8 mouse cellular contexts compared by ENCODE assay signal in genomic region chr10:80302471-80302881, GRCm38 (mm10). TPM values are rescaled to one million over a fixed set of nuclear protein-coding genes. Genes with fewer than 3 reads are reported as not detected.
DNase-seq lines count a peak whose midpoint lies in the region; ATAC-seq lines count a peak whose summit lies in the region.

No protein-coding gene starts in this region.

- peaks cover 80% of the 10 kb centered on the region for H3K4me1 ChIP-seq in hindbrain, embryonic 15.5 days (replicated peaks)
- H3K4me1 ChIP-seq in midbrain, embryonic 15.5 days: peaks cover 58% of the 10 kb centered on the region

- peak overlapping the region; percentile 86 for H3K4me2 ChIP-seq in hindbrain, embryonic 15.5 days
- peak overlapping the region; percentile 98 for H3K4me2 ChIP-seq in midbrain, embryonic 15.5 days

- peak overlapping the region; percentile 66 for H3K4me3 ChIP-seq in hindbrain, embryonic 15.5 days
- peak overlapping the region; percentile 67 for H3K4me3 ChIP-seq in midbrain, embryonic 15.5 days

- whole genome bisulfite sequencing in hindbrain, embryonic 15.5 days: 4% methylated on average over 9 of the region's 9 CpGs
- WGBS in midbrain, embryonic 15.5 days: 9% methylated on average over 9 of the region's 9 CpGs

- H3K27me3 ChIP-seq in hindbrain, embryonic 15.5 days: no peaks in the 10 kb centered on the region
- no peaks in the 10 kb centered on the region for H3K27me3 ChIP-seq in midbrain, embryonic 15.5 days (replicated peaks)

- peak overlapping the region; percentile 91 for H3K9ac ChIP-seq in hindbrain, embryonic 15.5 days
- H3K9ac ChIP-seq in midbrain, embryonic 15.5 days: peak overlapping the region; percentile 92

- H3K27ac ChIP-seq in hindbrain, embryonic 15.5 days (replicated peaks): peak overlapping the region; percentile 98
- peak overlapping the region; percentile 98 for H3K27ac ChIP-seq in midbrain, embryonic 15.5 days

- intact Hi-C loops in gastrocnemius, postnatal 14 days (cut with DNase I; ENCODE audit: low total_unique reads): no loop called here
- intact Hi-C loops in left cerebral cortex, postnatal 14 days (cut with DNase I): no loop called here

- peaks cover 36% of the 10 kb centered on the region for H3K36me3 ChIP-seq in hindbrain, embryonic 15.5 days
- peaks cover 40% of the 10 kb centered on the region for H3K36me3 ChIP-seq in midbrain, embryonic 15.5 days (replicated peaks)

- ATAC-seq in hindbrain, embryonic 15.5 days (ENCODE audit: low FRiP score, low read depth): peak; percentile 9; the same call in 1 of the 2 replicates
- no peak for ATAC-seq in midbrain, embryonic 15.5 days (replicated peaks)

- peak; percentile 73 to 84 for DNase-seq in adrenal gland, adult (ENCODE audit: inconsistent age in 2 of 2, low spot score in 1 of 2)
- no peak for DNase-seq in adrenal gland, postnatal 4 days (ENCODE audit: low spot score in 2 of 2)
- DNase-seq in cerebellum, postnatal 25 days: peak; percentile 58 to 70
- DNase-seq in gastrocnemius, postnatal 14 days: peak; percentile 86
- peak; percentile 66 to 75 for DNase-seq in left cerebral cortex, postnatal 14 days (ENCODE audit: low spot score in 2 of 2)
- no peak for DNase-seq in thymus, postnatal 10 days (ENCODE audit: low spot score in 2 of 2)

- H3K9me3 ChIP-seq in hindbrain, embryonic 15.5 days: no peaks in the 10 kb centered on the region
- no peaks in the 10 kb centered on the region for H3K9me3 ChIP-seq in midbrain, embryonic 15.5 days

RNA-seq across cellular contexts. Expression of gene Apc2, which starts 6.7 kb away (rescaled TPM):
- total RNA-seq in adrenal gland, postnatal 4 days (2021): 10 to 100 TPM in 1 of 2 experiments, 1 to 10 TPM in 1; 9.9 to 10.4 TPM
- 1 to 10 TPM in 1 of 2 experiments, under 1 TPM in 1; 0.93 to 1.2 TPM for total RNA-seq in gastrocnemius, postnatal 14 days (2021)
- polyA plus RNA-seq in hindbrain, embryonic 15.5 days (2015; fragmentation: Nextera tagmentation; extraction: Ambion mirVana): 175 and 181 TPM in 2 replicates
- total RNA-seq in left cerebral cortex, postnatal 14 days (2021): 100 to 1,000 TPM; 131 to 139 TPM
- polyA plus RNA-seq in midbrain, embryonic 15.5 days (2015; fragmentation: Nextera tagmentation; extraction: Ambion mirVana): 223 and 247 TPM in 2 replicates

RNA-seq across cellular contexts. Expression of gene Rps15, which starts 10.2 kb away (rescaled TPM):
- total RNA-seq in adrenal gland, postnatal 4 days (2021): 1,000 to 10,000 TPM; 1,413 to 1,504 TPM
- total RNA-seq in gastrocnemius, postnatal 14 days (2021): 100 to 1,000 TPM; 741 to 829 TPM
- 551 and 587 TPM in 2 replicates for polyA plus RNA-seq in hindbrain, embryonic 15.5 days (2015; fragmentation: Nextera tagmentation; extraction: Ambion mirVana)
- total RNA-seq in left cerebral cortex, postnatal 14 days (2021): 100 to 1,000 TPM; 743 to 795 TPM
- 516 and 528 TPM in 2 replicates for polyA plus RNA-seq in midbrain, embryonic 15.5 days (2015; fragmentation: Nextera tagmentation; extraction: Ambion mirVana)

RNA-seq across cellular contexts. Expression of gene 2310011J03Rik, which starts 17.9 kb away (rescaled TPM):
- 10 to 100 TPM; 30.8 to 31.2 TPM for total RNA-seq in adrenal gland, postnatal 4 days (2021)
- 1 to 10 TPM; 7.6 to 8.3 TPM for total RNA-seq in gastrocnemius, postnatal 14 days (2021)
- 29.8 and 30.1 TPM in 2 replicates for polyA plus RNA-seq in hindbrain, embryonic 15.5 days (2015; fragmentation: Nextera tagmentation; extraction: Ambion mirVana)
- total RNA-seq in left cerebral cortex, postnatal 14 days (2021): 10 to 100 TPM; 21.2 to 25.5 TPM
- 25.4 and 28.0 TPM in 2 replicates for polyA plus RNA-seq in midbrain, embryonic 15.5 days (2015; fragmentation: Nextera tagmentation; extraction: Ambion mirVana)

RNA-seq across cellular contexts. Expression of gene Pcsk4, which starts 26.8 kb away (rescaled TPM):
- 1 to 10 TPM; 7.7 to 7.8 TPM for total RNA-seq in adrenal gland, postnatal 4 days (2021)
- 1 to 10 TPM in 1 of 2 experiments, under 1 TPM in 1; 0.53 to 1.2 TPM for total RNA-seq in gastrocnemius, postnatal 14 days (2021)
- polyA plus RNA-seq in hindbrain, embryonic 15.5 days (2015; fragmentation: Nextera tagmentation; extraction: Ambion mirVana): 6.1 and 6.7 TPM in 2 replicates
- total RNA-seq in left cerebral cortex, postnatal 14 days (2021): 1 to 10 TPM; 4.9 to 5.7 TPM
- polyA plus RNA-seq in midbrain, embryonic 15.5 days (2015; fragmentation: Nextera tagmentation; extraction: Ambion mirVana): 4.4 and 5.8 TPM in 2 replicates

RNA-seq across cellular contexts. Expression of gene Reep6, which starts 27.3 kb away (rescaled TPM):
- total RNA-seq in adrenal gland, postnatal 4 days (2021): 10 to 100 TPM; 13.1 to 26.7 TPM
- total RNA-seq in gastrocnemius, postnatal 14 days (2021): 1 to 10 TPM; 1.9 to 2.5 TPM
- polyA plus RNA-seq in hindbrain, embryonic 15.5 days (2015; fragmentation: Nextera tagmentation; extraction: Ambion mirVana): 5.7 and 7.1 TPM in 2 replicates
- 10 to 100 TPM in 1 of 2 experiments, 1 to 10 TPM in 1; 8.6 to 10.1 TPM for total RNA-seq in left cerebral cortex, postnatal 14 days (2021)
- polyA plus RNA-seq in midbrain, embryonic 15.5 days (2015; fragmentation: Nextera tagmentation; extraction: Ambion mirVana): 5.5 TPM in 2 replicates

Comparison
In these comparisons a context has a peak if more than half of its experiments do, and no peak if none do; other contexts are left out.
1. DNase-seq: peak in adrenal gland, adult (2 of 2), cerebellum, postnatal 25 days (2 of 2), gastrocnemius, postnatal 14 days (single experiment) and left cerebral cortex, postnatal 14 days (2 of 2); none in adrenal gland, postnatal 4 days (0 of 2) and thymus, postnatal 10 days (0 of 2).
2. RNA of gene Apc2, which starts 6.7 kb away (total RNA-seq): 131 to 139 TPM in left cerebral cortex, postnatal 14 days; 9.9 to 10.4 TPM in adrenal gland, postnatal 4 days and 0.93 to 1.2 TPM in gastrocnemius, postnatal 14 days; every median in the first group is over 10 times any median in the second.